Mouse (Mus musculus) heart, adult 8-10 months (tissue): ENCODE results near the gene Nat8f6. TPM values are rescaled to one million over a fixed set of nuclear protein-coding genes. Genes with fewer than 3 reads are reported as not detected.

Experiments
- microRNA-seq: library from miRNA; unstranded; fragments of <30 nt; microRNA quantifications from one replicate; pipeline ENCODE4 v1.2.0, GENCODE M21; 2022
- total RNA-seq, 4 experiments: library from RNA; stranded (reverse); gene quantifications; 2 replicates each; pipeline ENCODE4 v1.2.4; 2022

The Nat8f6 gene
- total RNA-seq, 4 experiments from 2014 or later = 0.63 TPM; not detected in 3

Small RNA genes within 50 kb of the gene (microRNA-seq; reads per million reads assigned to microRNA genes)
- not detected for gene Mir6375

Other genes starting within 250 kb of the Nat8f6 start
- 1 to 10 TPM; 2.0 to 2.1 (median 2.0) TPM for gene Alms1, start 233.4 kb downstream of the Nat8f6 start, total RNA-seq
- gene Nat8f7, start 107.7 kb downstream of the Nat8f6 start, total RNA-seq = under 1 TPM in 2 of 4 experiments, not detected in 2; 0.30 to 0.72 TPM
- under 1 TPM; 0.41 to 0.66 (median 0.46) TPM for gene Nat8f3, start 55.2 kb downstream of the Nat8f6 start, total RNA-seq
- not detected for gene Nat8f5, start within 50 bp of the Nat8f6 start, total RNA-seq
- not detected for gene Nat8, start 11.1 kb upstream of the Nat8f6 start, total RNA-seq
- under 1 TPM in 2 of 4 experiments, not detected in 2; 0.06 to 0.09 TPM for gene Nat8f2, start 48.2 kb upstream of the Nat8f6 start, total RNA-seq
- 1 to 10 TPM in 2 of 4 experiments, under 1 TPM in 2; 0.80 to 1.6 (median 1.1) TPM for gene Nat8f4, start 83.9 kb upstream of the Nat8f6 start, total RNA-seq
- 10 to 100 TPM; 12.3 to 14.6 (median 13.8) TPM for gene Tprkb, start 90.9 kb upstream of the Nat8f6 start, total RNA-seq
- 1 to 10 TPM; 1.8 to 4.6 (median 3.2) TPM for gene Nat8f1, start 94.7 kb upstream of the Nat8f6 start, total RNA-seq
- gene Dusp11, start 140.7 kb upstream of the Nat8f6 start, total RNA-seq = 10 to 100 TPM; 33.4 to 41.0 (median 37.0) TPM
- not detected for gene Figla, start 195.2 kb upstream of the Nat8f6 start, total RNA-seq
- gene Add2, start 207.7 kb upstream of the Nat8f6 start, total RNA-seq = under 1 TPM; 0.12 to 0.38 (median 0.20) TPM